Mouse (Mus musculus): ENCODE data around the gene Hoxa10. TPM values are rescaled to one million over a fixed set of nuclear protein-coding genes. Genes with fewer than 3 reads are reported as not detected.

Gene Hoxa10
- total RNA-seq (2014; rRNA removed; ENCODE audit: low replicate concordance) (5.0 TPM in 1 of 2 replicates, not detected in the other), polyA plus RNA-seq (2015; fragmentation: Nextera tagmentation; extraction: Ambion mirVana) (not detected in 2 replicates)

- WGBS, result 2% methylated on average over 35 of the region's 35 CpGs
- 0 out of 2 replicates have a peak, but pooled peaks have one; percentile 43 for ATAC-seq (ENCODE audit: insufficient read depth, low read depth)
- H3K9me3 ChIP-seq (replicated peaks; ENCODE audit: control insufficient read depth, low read length), result no peaks in the 10 kb centered on the region
- H3K4me3 ChIP-seq (ENCODE audit: low read depth, low read length), result peak within 1 kb of the TSS; percentile 1; the same call in 1 of the 2 replicates
- H3K36me3 ChIP-seq (replicated peaks; ENCODE audit: control insufficient read depth, insufficient read depth, low read length), result no peaks in the 10 kb centered on the region
- peak within 1 kb of the TSS; percentile 24 for H3K4me2 ChIP-seq (ENCODE audit: low read depth, low read length)
- peak; percentile 57 for DNase-seq (ENCODE audit: low spot score)
- TF ChIP-seq CTCF (IDR thresholded peaks at IDR 0.05; ENCODE audit: low read depth), result peak; percentile 65
- no peak for TF ChIP-seq EP300 (IDR thresholded peaks at IDR 0.05; ENCODE audit: low read depth)
- peaks cover 100% of the 10 kb centered on the region for H3K27me3 ChIP-seq (ENCODE audit: control insufficient read depth, insufficient read depth, low read length)
- H3K9ac ChIP-seq (replicated peaks; ENCODE audit: low read depth, low read length), result no peak within 1 kb of the TSS
- H3K4me1 ChIP-seq (ENCODE audit: control insufficient read depth, insufficient read depth), result 0 out of 2 replicates have a peak, but pooled peaks cover 3% of the 10 kb centered on the region
- no peak within 1 kb of the TSS for H3K27ac ChIP-seq (ENCODE audit: low read depth)
Observed at GRCm38 (mm10) chr6:52240389-52241000, at the start of gene Hoxa10. Gene Hoxa10, minus strand, starts transcription at chr6:52240854.

- H3K27me3 ChIP-seq (ENCODE audit: control insufficient read depth, insufficient read depth, low read length), result peaks cover 69% of the 10 kb centered on the region
- 16% methylated on average over 12 of the region's 12 CpGs for WGBS
- H3K9me3 ChIP-seq (replicated peaks; ENCODE audit: control insufficient read depth, low read length), result no peaks in the 10 kb centered on the region
- H3K9ac ChIP-seq (replicated peaks; ENCODE audit: low read depth, low read length), result no peak overlapping the region
- no peak overlapping the region for H3K27ac ChIP-seq (ENCODE audit: low read depth)
- H3K4me2 ChIP-seq (ENCODE audit: low read depth, low read length), result no peak overlapping the region
- H3K4me1 ChIP-seq (ENCODE audit: control insufficient read depth, insufficient read depth), result no peaks in the 10 kb centered on the region
- no peak for ATAC-seq (ENCODE audit: insufficient read depth, low read depth)
- H3K36me3 ChIP-seq (replicated peaks; ENCODE audit: control insufficient read depth, insufficient read depth, low read length), result no peaks in the 10 kb centered on the region
- H3K4me3 ChIP-seq (ENCODE audit: low read depth, low read length), result no peak overlapping the region
- DNase-seq (ENCODE audit: low spot score), result no peak
- TF ChIP-seq EP300 (IDR thresholded peaks at IDR 0.05; ENCODE audit: low read depth), result no peak
- TF ChIP-seq CTCF (IDR thresholded peaks at IDR 0.05; ENCODE audit: low read depth), result no peak
Observed at GRCm38 (mm10) chr6:52290186-52290585, 49.5 kb upstream of the Hoxa10 start.

- no peak overlapping the region for H3K27ac ChIP-seq (ENCODE audit: low read depth)
- no peak for ATAC-seq (ENCODE audit: insufficient read depth, low read depth)
- TF ChIP-seq CTCF (IDR thresholded peaks at IDR 0.05; ENCODE audit: low read depth), result no peak
- no peak for TF ChIP-seq EP300 (IDR thresholded peaks at IDR 0.05; ENCODE audit: low read depth)
- H3K4me1 ChIP-seq (ENCODE audit: control insufficient read depth, insufficient read depth), result no peaks in the 10 kb centered on the region
- no peak overlapping the region for H3K4me3 ChIP-seq (ENCODE audit: low read depth, low read length)
- peaks cover 31% of the 10 kb centered on the region for H3K27me3 ChIP-seq (ENCODE audit: control insufficient read depth, insufficient read depth, low read length)
- 82% methylated on average over 5 of the region's 5 CpGs for whole genome bisulfite sequencing
- no peaks in the 10 kb centered on the region for H3K36me3 ChIP-seq (replicated peaks; ENCODE audit: control insufficient read depth, insufficient read depth, low read length)
- no peak overlapping the region for H3K4me2 ChIP-seq (ENCODE audit: low read depth, low read length)
- DNase-seq (ENCODE audit: low spot score), result no peak
- no peak overlapping the region for H3K9ac ChIP-seq (replicated peaks; ENCODE audit: low read depth, low read length)
- no peaks in the 10 kb centered on the region for H3K9me3 ChIP-seq (replicated peaks; ENCODE audit: control insufficient read depth, low read length)
Observed at GRCm38 (mm10) chr6:52283896-52284295, 43.2 kb upstream of the Hoxa10 start.

GRCm38 (mm10) chr6:52281084-52281483 is 40.4 kb upstream of the Hoxa10 start:
- Histone ChIP-seq H3K4me2 (ENCODE audit: low read depth, low read length) (no peak overlapping the region), H3K27ac (ENCODE audit: low read depth) (no peak overlapping the region), H3K9me3 (replicated peaks; ENCODE audit: control insufficient read depth, low read length) (no peaks in the 10 kb centered on the region), H3K4me3 (ENCODE audit: low read depth, low read length) (no peak overlapping the region), H3K4me1 (ENCODE audit: control insufficient read depth, insufficient read depth) (no peaks in the 10 kb centered on the region), H3K9ac (replicated peaks; ENCODE audit: low read depth, low read length) (no peak overlapping the region), H3K27me3 (ENCODE audit: control insufficient read depth, insufficient read depth, low read length) (peaks cover 41% of the 10 kb centered on the region), H3K36me3 (replicated peaks; ENCODE audit: control insufficient read depth, insufficient read depth, low read length) (no peaks in the 10 kb centered on the region)
- 45% methylated on average over 12 of the region's 12 CpGs for WGBS
- TF ChIP-seq EP300 (IDR thresholded peaks at IDR 0.05; ENCODE audit: low read depth), result no peak
- TF ChIP-seq CTCF (IDR thresholded peaks at IDR 0.05; ENCODE audit: low read depth), result no peak
- ATAC-seq (ENCODE audit: insufficient read depth, low read depth) (no peak), DNase-seq (ENCODE audit: low spot score) (no peak)

DNA sequence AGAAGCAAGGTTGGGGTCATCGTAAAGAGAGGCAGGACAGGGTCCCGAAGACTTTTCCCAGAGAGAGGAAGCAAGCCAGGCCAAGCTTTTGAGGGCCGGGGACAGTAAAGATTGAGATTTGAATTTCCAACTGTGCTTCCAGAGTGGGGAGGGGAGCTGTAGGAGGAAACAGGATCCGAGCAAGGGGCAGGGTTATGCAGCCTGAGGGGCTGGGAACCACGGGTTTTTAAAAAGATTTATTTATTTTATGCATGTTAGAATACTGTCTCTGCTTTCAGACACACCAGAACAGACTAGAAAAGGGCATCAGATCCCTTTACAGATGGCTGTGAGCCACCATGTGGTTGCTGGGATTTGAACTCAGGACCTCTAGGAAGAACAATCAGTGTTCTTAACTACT is 36.3 kb upstream of the Hoxa10 start:
- no peak overlapping the region for H3K4me2 ChIP-seq (ENCODE audit: low read depth, low read length)
- H3K27me3 ChIP-seq (ENCODE audit: control insufficient read depth, insufficient read depth, low read length), result peaks cover 78% of the 10 kb centered on the region
- no peaks in the 10 kb centered on the region for H3K36me3 ChIP-seq (replicated peaks; ENCODE audit: control insufficient read depth, insufficient read depth, low read length)
- ATAC-seq (ENCODE audit: insufficient read depth, low read depth) (no peak), DNase-seq (ENCODE audit: low spot score) (no peak)
- H3K9ac ChIP-seq (replicated peaks; ENCODE audit: low read depth, low read length), result no peak overlapping the region
- 10% methylated on average over 5 of the region's 5 CpGs for WGBS
- no peak overlapping the region for H3K27ac ChIP-seq (ENCODE audit: low read depth)
- no peak overlapping the region for H3K4me3 ChIP-seq (ENCODE audit: low read depth, low read length)
- H3K9me3 ChIP-seq (replicated peaks; ENCODE audit: control insufficient read depth, low read length), result no peaks in the 10 kb centered on the region
- H3K4me1 ChIP-seq (ENCODE audit: control insufficient read depth, insufficient read depth), result no peaks in the 10 kb centered on the region
- TF ChIP-seq EP300 (IDR thresholded peaks at IDR 0.05; ENCODE audit: low read depth), result no peak
- TF ChIP-seq CTCF (IDR thresholded peaks at IDR 0.05; ENCODE audit: low read depth), result no peak

GRCm38 (mm10) chr6:52276382-52276781 is 35.7 kb upstream of the Hoxa10 start:
- Histone ChIP-seq H3K4me3 (ENCODE audit: low read depth, low read length) (no peak overlapping the region), H3K36me3 (replicated peaks; ENCODE audit: control insufficient read depth, insufficient read depth, low read length) (no peaks in the 10 kb centered on the region), H3K27me3 (ENCODE audit: control insufficient read depth, insufficient read depth, low read length) (peaks cover 83% of the 10 kb centered on the region), H3K4me2 (ENCODE audit: low read depth, low read length) (no peak overlapping the region), H3K4me1 (ENCODE audit: control insufficient read depth, insufficient read depth) (no peaks in the 10 kb centered on the region), H3K9ac (replicated peaks; ENCODE audit: low read depth, low read length) (no peak overlapping the region), H3K27ac (ENCODE audit: low read depth) (no peak overlapping the region), H3K9me3 (replicated peaks; ENCODE audit: control insufficient read depth, low read length) (no peaks in the 10 kb centered on the region)
- 5% methylated on average over 6 of the region's 6 CpGs for WGBS
- no peak for ATAC-seq (ENCODE audit: insufficient read depth, low read depth)
- DNase-seq (ENCODE audit: low spot score), result no peak
- TF ChIP-seq CTCF (IDR thresholded peaks at IDR 0.05; ENCODE audit: low read depth) (no peak), EP300 (IDR thresholded peaks at IDR 0.05; ENCODE audit: low read depth) (no peak)

Measured in heart, postnatal 0 days (tissue).